23 mouse cellular contexts compared by ENCODE assay signal in genomic region chr4:39508866-39509265, GRCm38 (mm10). TPM values are rescaled to one million over a fixed set of nuclear protein-coding genes. Genes with fewer than 3 reads are reported as not detected.
DNase-seq lines count a peak whose midpoint lies in the region; TF ChIP-seq lines count a peak whose summit lies in the region.
"Had no signal": no experiment of that assay in that cellular context is flagged by ENCODE, and none has a peak within 500 bp of the region (broad histone marks: within the 10 kb centered on the region; RNA-seq: fewer than 3 reads in every experiment).

No protein-coding gene starts in this region.

- no peak overlapping the region for H3K27ac ChIP-seq in testis, adult 2 months (ENCODE audit: control insufficient read depth, insufficient read depth, low read depth, low read length)
- H3K27ac ChIP-seq: embryonic facial prominence, embryonic 10.5 days; embryonic facial prominence, embryonic 12.5 days; forebrain, embryonic 13.5 days; forebrain, embryonic 15.5 days had no signal

- H3ac ChIP-seq in myocyte (ENCODE audit: control insufficient read depth, insufficient read length) = no peak overlapping the region

- H3K4me2 ChIP-seq in myocyte (ENCODE audit: low read depth) = peak overlapping the region; percentile 18
- H3K4me2 ChIP-seq: embryonic facial prominence, embryonic 12.5 days; forebrain, embryonic 13.5 days; forebrain, embryonic 15.5 days had no signal

- no peak for TF ChIP-seq CTCF in testis, adult 2 months (IDR thresholded peaks at IDR 0.05; ENCODE audit: control insufficient read depth, insufficient read depth, insufficient replicate concordance, low read depth, low read length)

- no peaks in the 10 kb centered on the region for H3K27me3 ChIP-seq in testis, adult 2 months (ENCODE audit: control insufficient read depth, insufficient read depth, low read length)
- no peaks in the 10 kb centered on the region for H3K27me3 ChIP-seq in myocyte (ENCODE audit: control insufficient read depth, insufficient read depth, insufficient read length)
- H3K27me3 ChIP-seq: embryonic facial prominence, embryonic 12.5 days; forebrain, embryonic 13.5 days; forebrain, embryonic 15.5 days had no signal

- DNase-seq in testis, postnatal 10 days (ENCODE audit: low spot score) = no peak
- DNase-seq in 3T3-L1 (ENCODE audit: low read depth, low spot score) = peak; percentile 56
- DNase-seq in left cerebral cortex, adult 8-10 months (ENCODE audit: low spot score in 2 of 2) = no peak
- no peak for DNase-seq in thymus, postnatal 4 days
- DNase-seq: adrenal gland, adult 8-10 months; adrenal gland, postnatal 14 days; adrenal gland, postnatal 36 days; cerebellum, adult 11-12 months; cerebellum, adult 2 months; cerebellum, adult 9-10 months; cerebellum, postnatal 10 days; cerebellum, postnatal 25 days; forebrain, postnatal 0 days had no signal

- no peak for TF ChIP-seq POLR2A in testis, adult 2 months (IDR thresholded peaks at IDR 0.05; ENCODE audit: control insufficient read depth, low read depth, low read length)
- TF ChIP-seq POLR2A in myocyte (IDR thresholded peaks at IDR 0.05; ENCODE audit: insufficient read length, low read depth) = no peak

- H3K79me2 ChIP-seq in myocyte (ENCODE audit: control insufficient read depth, insufficient read depth) = no peaks in the 10 kb centered on the region

- H3K36me3 ChIP-seq in testis, adult 2 months (ENCODE audit: control insufficient read depth, insufficient read depth, low read length) = no peaks in the 10 kb centered on the region
- H3K36me3 ChIP-seq in myocyte (ENCODE audit: control insufficient read depth, insufficient read depth) = no peaks in the 10 kb centered on the region
- H3K36me3 ChIP-seq: embryonic facial prominence, embryonic 10.5 days; embryonic facial prominence, embryonic 12.5 days; forebrain, embryonic 15.5 days had no signal

- H3K4me3 ChIP-seq in testis, adult 2 months (ENCODE audit: control insufficient read depth, low read depth, low read length) = peak overlapping the region; percentile 84
- H3K4me3 ChIP-seq in myocyte = peak overlapping the region; percentile 8
- H3K4me3 ChIP-seq: embryonic facial prominence, embryonic 10.5 days; embryonic facial prominence, embryonic 12.5 days; forebrain, embryonic 13.5 days; forebrain, embryonic 15.5 days had no signal

- no peaks in the 10 kb centered on the region for H3K4me1 ChIP-seq in testis, adult 2 months (ENCODE audit: control insufficient read depth, insufficient read depth, low read length)
- H3K4me1 ChIP-seq: embryonic facial prominence, embryonic 10.5 days; embryonic facial prominence, embryonic 12.5 days; forebrain, embryonic 13.5 days; forebrain, embryonic 15.5 days had no signal

TF ChIP-seq in myocyte, 11 proteins besides CTCF, POLR2A, EP300 and RAD21:
- no peak for TF ChIP-seq TCF12 (IDR thresholded peaks at IDR 0.05; ENCODE audit: insufficient read depth, poor library complexity, severe bottlenecking)
- no peak for TF ChIP-seq POLR2AphosphoS2 (IDR thresholded peaks at IDR 0.05; ENCODE audit: insufficient read length, low read depth)
- no peak for TF ChIP-seq E2F4 (IDR thresholded peaks at IDR 0.05; ENCODE audit: insufficient read depth)
- no peak for TF ChIP-seq USF1 (IDR thresholded peaks at IDR 0.05; ENCODE audit: low read depth)
- no peak for TF ChIP-seq TCF3 (IDR thresholded peaks at IDR 0.05; ENCODE audit: insufficient read length, low read depth)
- TF ChIP-seq MYOG (IDR thresholded peaks at IDR 0.05; ENCODE audit: control insufficient read depth in 1 of 3, insufficient read depth in 1 of 3, insufficient read length in 2 of 3, low read depth in 2 of 3) = no peak
- TF ChIP-seq REST (IDR thresholded peaks at IDR 0.05; ENCODE audit: insufficient read depth, insufficient read length) = no peak
- TF ChIP-seq CEBPB (IDR thresholded peaks at IDR 0.05; ENCODE audit: insufficient read depth, poor library complexity, severe bottlenecking) = no peak
- no peak for TF ChIP-seq SRF (IDR thresholded peaks at IDR 0.05; ENCODE audit: control insufficient read depth, insufficient read length, low read depth)
- TF ChIP-seq MAX (IDR thresholded peaks at IDR 0.05; ENCODE audit: low read depth) = no peak
- no peak for TF ChIP-seq MYOD1 (IDR thresholded peaks at IDR 0.05; ENCODE audit: control insufficient read depth in 1 of 3, insufficient read length in 2 of 3, low read depth in 2 of 3)

RNA-seq across cellular contexts. Expression of gene 1700009N14Rik, which starts 58.8 kb away (rescaled TPM):
- polyA plus RNA-seq in testis, adult 2 months (2012; rRNA removed) = 606 and 776 TPM in 2 replicates
- 0.14 TPM for polyA plus RNA-seq in myocyte (2012; fragmentation: generic; extraction: Trizol)
- not detected for total RNA-seq in left cerebral cortex, adult 8-10 months (2022)
- total RNA-seq: adrenal gland, adult 18-20 months; adrenal gland, adult 8-10 months; adrenal gland, postnatal 14 days; adrenal gland, postnatal 36 days; forebrain, postnatal 0 days; MEL had no signal
- polyA plus RNA-seq: cerebellum, adult 2 months; cortical plate, adult 2 months; embryonic facial prominence, embryonic 12.5 days; embryonic facial prominence, embryonic 14.5 days; forebrain, embryonic 13.5 days; forebrain, embryonic 15.5 days; forebrain, postnatal 0 days had no signal

Comparison
In these comparisons a context has a peak if more than half of its experiments do, and no peak if none do; other contexts are left out.
1. RNA of gene 1700009N14Rik, which starts 58.8 kb away (polyA plus RNA-seq): 606 to 776 TPM in testis, adult 2 months; 0.14 TPM in myocyte (single experiment); every median in the first group is over 100 times any median in the second.